Mouse (Mus musculus): Measurements from ENCODE around the gene Cacna1c.

Gene Cacna1c

GRCm38 (mm10) chr6:118963806-118964205 lies 232.4 kb downstream of the Cacna1c start:
- DNase-seq (ENCODE audit: low read depth, low spot score): no peak

- no peak for DNase-seq (ENCODE audit: low read depth, low spot score)
Observed at GRCm38 (mm10) chr6:118963283-118963682, 232.9 kb downstream of the Cacna1c start.

- DNase-seq (ENCODE audit: low read depth, low spot score): no peak
Observed at GRCm38 (mm10) chr6:118958529-118958928, 237.7 kb downstream of the Cacna1c start.

- DNase-seq (ENCODE audit: low read depth, low spot score): no peak
Observed at GRCm38 (mm10) chr6:118956234-118956633, 240.0 kb downstream of the Cacna1c start.

GRCm38 (mm10) chr6:118955777-118956176 lies 240.4 kb downstream of the Cacna1c start:
- DNase-seq (ENCODE audit: low read depth, low spot score): no peak

- no peak for DNase-seq (ENCODE audit: low read depth, low spot score)
Observed at GRCm38 (mm10) chr6:118954988-118955554, 241.1 kb downstream of the Cacna1c start.

- no peak for DNase-seq (ENCODE audit: low read depth, low spot score)
Observed at GRCm38 (mm10) chr6:118952377-118952776, 243.8 kb downstream of the Cacna1c start.

- no peak for DNase-seq (ENCODE audit: low read depth, low spot score)
Observed at GRCm38 (mm10) chr6:118950190-118950589, 246.0 kb downstream of the Cacna1c start.

- no peak for DNase-seq (ENCODE audit: low read depth, low spot score)
Observed at GRCm38 (mm10) chr6:118947286-118947685, 248.9 kb downstream of the Cacna1c start.

GRCm38 (mm10) chr6:118946660-118947059 lies 249.6 kb downstream of the Cacna1c start:
- no peak for DNase-seq (ENCODE audit: low read depth, low spot score)

- DNase-seq (ENCODE audit: low read depth, low spot score): no peak
Observed at GRCm38 (mm10) chr6:118944093-118944492, 252.1 kb downstream of the Cacna1c start.

- DNase-seq (ENCODE audit: low read depth, low spot score): no peak
Observed at GRCm38 (mm10) chr6:118941816-118942215, 254.4 kb downstream of the Cacna1c start.

GRCm38 (mm10) chr6:118941036-118941435 lies 255.2 kb downstream of the Cacna1c start:
- DNase-seq (ENCODE audit: low read depth, low spot score): no peak

- DNase-seq (ENCODE audit: low read depth, low spot score): no peak
Observed at GRCm38 (mm10) chr6:118939626-118940025, 256.6 kb downstream of the Cacna1c start.

GRCm38 (mm10) chr6:118938386-118939096 lies 257.7 kb downstream of the Cacna1c start:
- DNase-seq (ENCODE audit: low read depth, low spot score): no peak

- DNase-seq (ENCODE audit: low read depth, low spot score): no peak
Observed at GRCm38 (mm10) chr6:118937536-118937935, 258.7 kb downstream of the Cacna1c start.

GRCm38 (mm10) chr6:118935520-118936415 lies 260.4 kb downstream of the Cacna1c start:
- DNase-seq (ENCODE audit: low read depth, low spot score): no peak

- DNase-seq (ENCODE audit: low read depth, low spot score): no peak
Observed at GRCm38 (mm10) chr6:118934243-118934902, 261.8 kb downstream of the Cacna1c start.

- no peak for DNase-seq (ENCODE audit: low read depth, low spot score)
Observed at GRCm38 (mm10) chr6:118933017-118933594, 263.1 kb downstream of the Cacna1c start.

- DNase-seq (ENCODE audit: low read depth, low spot score): no peak
Observed at GRCm38 (mm10) chr6:118932002-118932700, 264.1 kb downstream of the Cacna1c start.

GRCm38 (mm10) chr6:118926669-118927068 lies 269.5 kb downstream of the Cacna1c start:
- DNase-seq (ENCODE audit: low read depth, low spot score): no peak

All from CD4-positive helper T cell, adult 2 months (primary cell).